Mouse (Mus musculus) cerebellum, adult (tissue): ENCODE data around the gene Lrp1.

Source experiments
- ATAC-seq: cut with Nextera tagmentation; 2 replicates; pipeline ENCODE4 v1.9.2; 2017; ENCODE audit warnings: mild to moderate bottlenecking, moderate library complexity, mixed read lengths; ENCODE audit not compliant: insufficient number of reproducible peaks, low FRiP score, low TSS enrichment

The Lrp1 gene

GRCm38 (mm10) chr10:127511634-127512306 is 109.2 kb downstream of the Lrp1 start:
- peak; percentile 5; the same call in 1 of the 2 replicates for ATAC-seq

DNA sequence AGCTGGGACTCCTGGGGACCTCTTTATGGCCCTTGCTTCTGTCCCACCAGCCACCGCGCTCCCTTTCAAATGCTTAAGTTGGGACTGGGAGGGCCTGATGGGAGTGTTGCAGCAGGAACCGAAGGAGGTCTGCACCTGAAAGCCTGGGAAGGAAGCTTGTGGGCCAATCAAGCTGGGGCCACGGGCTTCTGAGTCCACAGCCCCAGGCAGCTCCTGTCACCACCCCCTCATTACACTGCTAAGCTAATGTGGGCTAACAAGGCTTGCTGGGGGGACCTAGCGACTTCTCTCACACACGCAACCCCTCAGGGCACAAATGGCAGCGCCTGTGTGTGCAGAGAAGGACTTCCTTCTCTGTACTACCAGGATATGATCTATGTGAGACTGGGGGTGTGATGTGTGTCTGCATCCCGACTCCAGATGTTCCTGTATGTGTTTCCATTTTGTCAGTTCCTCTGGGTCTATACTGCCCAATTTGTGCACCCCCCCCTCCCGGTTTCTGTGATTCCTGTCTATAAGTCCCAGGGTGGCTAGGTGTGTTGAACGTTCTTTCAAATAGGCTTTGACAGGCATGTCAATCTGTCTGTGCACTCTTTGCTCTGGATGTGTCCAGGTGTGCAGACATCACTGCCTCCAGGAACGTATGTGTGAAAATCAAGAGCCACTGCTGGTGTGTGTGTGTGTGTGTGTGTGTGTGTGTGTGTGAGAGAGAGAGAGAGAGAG is 109.9 kb downstream of the Lrp1 start:
- ATAC-seq, result no peak

GRCm38 (mm10) chr10:127509837-127510701 is 110.9 kb downstream of the Lrp1 start:
- peak; percentile 7; the same call in 1 of the 2 replicates for ATAC-seq

- ATAC-seq, result peak; percentile 12; the same call in 1 of the 2 replicates
Observed at GRCm38 (mm10) chr10:127509051-127509836, 111.7 kb downstream of the Lrp1 start.

DNA sequence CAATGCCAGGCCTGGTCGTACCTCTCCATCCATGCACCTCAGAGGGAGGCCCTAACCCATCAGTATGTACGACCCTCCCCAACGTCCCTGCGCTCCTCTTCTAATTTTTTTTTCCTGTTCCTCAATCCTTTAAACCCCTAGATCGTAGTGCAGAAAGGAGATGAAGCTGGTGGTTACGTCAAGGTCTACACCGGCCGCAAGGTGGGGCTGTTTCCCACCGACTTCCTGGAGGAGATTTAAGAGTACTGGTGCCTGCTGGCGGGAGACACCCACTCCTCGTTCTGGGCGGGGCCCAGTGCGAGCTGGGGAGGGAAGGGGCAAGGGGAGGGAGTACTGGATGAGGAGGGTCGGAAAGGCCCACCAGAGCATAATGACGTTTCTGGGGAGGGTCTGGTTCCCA is 112.7 kb downstream of the Lrp1 start:
- ATAC-seq, result no peak

DNA sequence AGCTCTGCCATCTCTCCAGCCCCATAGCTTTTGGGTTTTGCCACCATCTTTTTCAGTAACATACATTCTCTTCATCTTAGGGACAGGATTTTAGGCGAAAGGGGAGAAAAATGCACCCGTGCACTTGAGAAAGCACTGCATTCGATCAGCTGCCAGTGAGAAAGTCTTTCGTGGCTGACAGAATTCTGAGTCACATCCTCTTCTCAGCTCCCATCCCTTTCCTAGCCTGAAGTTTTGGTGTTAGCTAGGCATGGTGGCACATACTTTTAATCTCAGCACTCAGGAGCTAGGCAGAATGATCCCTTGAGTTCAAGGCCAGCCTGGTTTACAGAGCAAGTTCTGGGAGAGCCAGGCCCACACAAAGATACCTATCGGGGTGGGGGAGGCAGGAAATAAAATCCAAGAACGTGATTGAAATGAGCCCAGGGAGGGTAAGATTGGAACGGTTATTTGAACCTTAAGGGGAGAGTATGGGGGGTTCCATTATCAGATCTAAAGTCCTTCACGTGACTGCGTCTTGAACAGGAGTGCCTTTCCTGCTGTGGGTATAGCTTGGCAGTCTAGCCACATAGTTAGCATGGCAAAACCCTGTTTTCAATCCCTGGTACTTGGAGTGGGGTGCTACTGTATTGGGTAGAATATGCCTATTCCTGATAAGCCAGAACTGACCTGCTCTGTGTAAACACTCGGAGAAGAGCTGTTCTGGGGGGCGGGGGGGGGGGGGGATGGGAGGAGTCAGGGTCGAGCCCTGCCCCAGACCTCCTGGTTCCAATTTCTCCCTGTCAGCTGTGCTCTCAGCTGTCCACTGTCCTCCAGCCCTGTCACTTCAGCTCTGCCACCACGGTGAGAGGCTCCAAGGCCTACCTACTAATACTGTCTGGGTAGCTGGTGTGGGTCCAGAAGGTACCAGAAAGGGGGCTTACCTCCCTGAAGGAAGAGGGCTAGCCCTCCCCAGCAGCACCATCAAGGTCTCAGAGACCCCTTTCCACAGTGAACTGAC is 119.8 kb downstream of the Lrp1 start, which contains the start of gene Stac3:
Gene Stac3 (plus strand): TSS at position 793 of the 1,000 bp plus-strand sequence.
- ATAC-seq, result no peak

DNA sequence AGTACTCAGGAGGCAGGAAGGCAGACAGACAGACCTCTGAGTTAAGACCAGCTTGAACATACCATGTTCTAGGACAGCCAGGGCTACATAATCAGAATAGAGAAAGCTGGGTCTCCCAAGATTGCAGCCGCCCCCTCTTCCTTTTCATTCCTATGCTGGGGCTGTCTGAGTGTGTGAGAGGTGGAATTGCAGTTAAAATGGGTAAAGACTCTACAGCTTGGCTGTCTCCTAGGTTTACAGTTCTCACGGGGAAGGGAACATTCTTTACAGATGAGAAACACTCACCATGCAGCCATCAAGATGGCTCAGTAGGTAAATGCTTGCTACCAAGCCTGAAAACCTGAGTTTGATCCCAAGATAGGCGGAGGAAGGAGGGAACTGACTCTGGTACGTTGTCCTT is 120.9 kb downstream of the Lrp1 start:
- no peak for ATAC-seq

GRCm38 (mm10) chr10:127499516-127499915 is 121.4 kb downstream of the Lrp1 start:
- no peak for ATAC-seq

GRCm38 (mm10) chr10:127496156-127496555 is 124.8 kb downstream of the Lrp1 start:
- no peak for ATAC-seq

GRCm38 (mm10) chr10:127492118-127492517 is 128.8 kb downstream of the Lrp1 start:
- ATAC-seq, result no peak

DNA sequence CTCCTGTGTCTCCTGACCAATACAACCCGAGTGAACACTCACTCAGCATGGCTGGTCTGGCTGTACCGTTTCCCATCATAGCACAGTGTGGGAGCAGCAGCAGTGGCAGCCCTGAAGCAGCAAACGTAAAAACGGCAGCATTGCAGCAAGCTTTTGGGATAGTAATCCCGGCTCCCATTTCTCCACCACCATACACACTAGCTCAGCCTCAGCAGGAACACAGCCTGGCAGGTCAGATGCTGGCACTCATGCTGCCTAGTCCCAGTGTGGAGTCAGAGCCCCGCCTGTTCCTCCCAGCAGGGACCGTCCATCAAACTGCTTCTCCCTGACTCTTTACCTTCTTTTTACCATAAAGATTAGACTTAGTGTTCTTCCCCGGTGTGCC is 129.8 kb downstream of the Lrp1 start:
- peak; percentile 76; the same call in 1 of the 2 replicates for ATAC-seq

GRCm38 (mm10) chr10:127490160-127491127 is 130.5 kb downstream of the Lrp1 start:
- ATAC-seq, result peak; percentile 7; the same call in 1 of the 2 replicates

DNA sequence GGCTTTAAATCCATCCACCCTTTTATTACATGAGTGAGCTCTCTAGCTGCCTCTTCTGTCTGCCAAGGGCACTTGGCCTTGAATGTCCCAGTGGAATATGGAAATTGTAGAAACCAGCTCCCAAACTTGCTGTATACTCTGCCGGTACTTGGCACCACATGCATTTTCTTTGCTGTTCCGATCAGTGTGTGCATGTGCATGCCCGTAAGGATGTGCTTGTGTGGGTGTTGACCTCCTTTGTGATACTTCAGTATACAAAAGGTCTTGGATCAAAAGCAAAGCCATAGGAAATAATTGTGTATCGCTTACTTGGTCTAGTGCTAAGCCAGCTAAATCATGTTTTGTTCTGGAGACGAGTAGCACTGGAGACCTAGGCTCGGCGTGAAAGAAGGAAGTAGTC is 132.1 kb downstream of the Lrp1 start:
- ATAC-seq, result no peak
